Mouse (Mus musculus): ENCODE results near the gene Syt17. TPM values are rescaled to one million over a fixed set of nuclear protein-coding genes. Genes with fewer than 3 reads are reported as not detected.

The Syt17 gene
- total and polyA plus RNA-seq, 3 experiments, result not detected

DNA sequence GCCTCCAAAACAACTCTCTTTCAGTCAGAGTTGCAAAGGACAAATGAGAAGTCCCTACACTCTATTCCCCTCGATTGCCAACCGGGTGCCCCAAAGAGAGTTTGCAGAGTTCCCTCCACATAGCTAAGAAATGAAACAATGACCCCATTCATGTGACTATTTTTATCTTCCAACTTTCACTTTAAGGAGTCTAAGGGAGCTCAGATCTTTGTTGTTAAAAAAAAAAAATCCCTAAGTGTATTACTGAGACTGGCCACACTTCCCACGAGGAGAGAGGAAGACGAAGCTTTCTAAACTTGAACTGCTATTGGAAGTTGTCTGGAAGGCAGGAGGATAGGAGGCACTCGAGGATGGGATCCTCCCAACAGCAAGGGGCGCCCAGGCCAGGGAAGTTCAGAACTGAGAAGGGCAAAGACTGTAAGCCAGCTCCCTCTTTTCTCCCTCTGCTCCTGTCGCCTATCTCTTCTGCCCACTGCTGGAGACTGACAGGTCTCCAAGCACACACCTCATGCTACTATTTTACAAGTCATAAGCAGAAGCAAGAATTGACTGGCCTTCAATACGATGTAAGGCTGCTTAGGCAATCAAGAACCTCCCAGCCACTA lies 40.1 kb upstream of the Syt17 start:
- Histone ChIP-seq H3K9me3 (replicated peaks; ENCODE audit: low read length) (peaks cover 4% of the 10 kb centered on the region), H3K9ac (ENCODE audit: insufficient read depth, low read depth) (no peak overlapping the region), H3K4me2 (ENCODE audit: insufficient read depth, low read depth, poor library complexity, severe bottlenecking) (peak overlapping the region; percentile 37; the same call in 1 of the 2 replicates), H3K4me1 (ENCODE audit: control insufficient read depth in 1 of 2, insufficient read depth in 2 of 2) (peaks cover 3 to 8% of the 10 kb centered on the region in 2 experiments; a peak in 3 of 4 replicates), H3K4me3 (replicated peaks in 1 of 3; ENCODE audit: low read depth in 2 of 3, low read length in 2 of 3, poor library complexity in 1 of 3) (no peak overlapping the region), H3K79me2 (replicated peaks; ENCODE audit: control insufficient read depth, extremely low read depth, insufficient read depth, poor library complexity, severe bottlenecking) (no peaks in the 10 kb centered on the region), H3K27ac (ENCODE audit: insufficient read depth, low read depth) (no peak overlapping the region), H3K36me3 (replicated peaks in 1 of 2; ENCODE audit: control insufficient read depth in 1 of 2, insufficient read depth in 1 of 2, low read length in 1 of 2) (no peaks in the 10 kb centered on the region), H3K27me3 (replicated peaks) (no peaks in the 10 kb centered on the region)
- TF ChIP-seq CTCF (conservative IDR thresholded peaks at IDR 0.05 in 1 of 2, IDR thresholded peaks at IDR 0.05 in 1 of 2; ENCODE audit: low read depth in 2 of 2, low read length in 2 of 2) (peak in 1 of 2 experiments; percentile 27; a peak in 2 of 4 replicates), JUN (IDR thresholded peaks at IDR 0.05; ENCODE audit: insufficient read depth, low read depth, low read length) (no peak), JUND (conservative IDR thresholded peaks at IDR 0.05; ENCODE audit: low read depth, low read length) (no peak), SMC3 (IDR thresholded peaks at IDR 0.05; ENCODE audit: low read depth, low read length) (0 out of 2 replicates have a peak, but pooled peaks have one; percentile 19)
- in situ Hi-C loops (cut with MboI; ENCODE audit: low pct_ligation_motif_present, low pct_unique_long_range_greater_than_20kb, low sequenced_read_pairs), result no loop called here
- dilution Hi-C loops (cut with MboI; ENCODE audit: extremely low pct_ligation_motif_present, extremely low pct_unique_long_range_greater_than_20kb, low sequenced_read_pairs), result no loop called here
- DNase-seq (ENCODE audit: extremely low read depth), result no peak

DNA sequence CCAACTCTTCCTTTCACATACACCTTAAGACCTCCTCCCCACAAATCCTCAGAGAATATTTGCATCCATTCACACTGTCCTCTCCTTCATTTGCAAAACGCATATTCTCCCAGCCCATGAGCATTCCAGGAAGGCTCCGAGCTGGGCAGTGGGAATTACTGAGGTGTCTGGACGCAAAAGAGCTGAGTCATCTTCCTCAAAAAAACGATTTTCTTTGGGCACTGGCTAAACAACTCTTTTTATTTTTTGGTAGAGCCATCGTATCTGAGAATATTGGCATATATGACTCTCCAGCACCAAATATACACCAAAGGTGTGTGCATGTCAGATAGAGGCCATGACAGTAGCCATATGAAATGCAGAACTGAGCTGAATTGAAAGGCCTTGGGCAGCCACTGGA lies 38.9 kb upstream of the Syt17 start:
- no peak for DNase-seq (ENCODE audit: extremely low read depth)
- H3K4me3 ChIP-seq (replicated peaks in 1 of 3; ENCODE audit: low read depth in 2 of 3, low read length in 2 of 3, poor library complexity in 1 of 3), result no peak overlapping the region
- in situ Hi-C loops (cut with MboI; ENCODE audit: low pct_ligation_motif_present, low pct_unique_long_range_greater_than_20kb, low sequenced_read_pairs) (no loop called here), dilution Hi-C loops (cut with MboI; ENCODE audit: extremely low pct_ligation_motif_present, extremely low pct_unique_long_range_greater_than_20kb, low sequenced_read_pairs) (no loop called here)
- H3K9ac ChIP-seq (ENCODE audit: insufficient read depth, low read depth), result no peak overlapping the region
- peaks cover 14 to 21% of the 10 kb centered on the region in 2 experiments for H3K4me1 ChIP-seq (ENCODE audit: control insufficient read depth in 1 of 2, insufficient read depth in 2 of 2)
- no peak overlapping the region for H3K4me2 ChIP-seq (ENCODE audit: insufficient read depth, low read depth, poor library complexity, severe bottlenecking)
- no peaks in the 10 kb centered on the region for H3K79me2 ChIP-seq (replicated peaks; ENCODE audit: control insufficient read depth, extremely low read depth, insufficient read depth, poor library complexity, severe bottlenecking)
- H3K36me3 ChIP-seq (replicated peaks in 1 of 2; ENCODE audit: control insufficient read depth in 1 of 2, insufficient read depth in 1 of 2, low read length in 1 of 2), result no peaks in the 10 kb centered on the region
- peaks cover 4% of the 10 kb centered on the region for H3K9me3 ChIP-seq (replicated peaks; ENCODE audit: low read length)
- no peak for TF ChIP-seq ZC3H11A (IDR thresholded peaks at IDR 0.05; ENCODE audit: low read depth, low read length)
- TF ChIP-seq MAFK (IDR thresholded peaks at IDR 0.05; ENCODE audit: insufficient replicate concordance, low read length), result peak; percentile 34; the same call in 1 of the 2 replicates
- no peak for TF ChIP-seq CTCF (conservative IDR thresholded peaks at IDR 0.05 in 1 of 2, IDR thresholded peaks at IDR 0.05 in 1 of 2; ENCODE audit: low read depth in 2 of 2, low read length in 2 of 2)
- no peaks in the 10 kb centered on the region for H3K27me3 ChIP-seq (replicated peaks)
- no peak overlapping the region for H3K27ac ChIP-seq (ENCODE audit: insufficient read depth, low read depth)

- Histone ChIP-seq H3K4me1 (ENCODE audit: control insufficient read depth in 1 of 2, insufficient read depth in 2 of 2) (peaks cover 28 to 49% of the 10 kb centered on the region in 2 experiments), H3K4me2 (ENCODE audit: insufficient read depth, low read depth, poor library complexity, severe bottlenecking) (no peak overlapping the region), H3K27me3 (replicated peaks) (no peaks in the 10 kb centered on the region), H3K36me3 (replicated peaks in 1 of 2; ENCODE audit: control insufficient read depth in 1 of 2, insufficient read depth in 1 of 2, low read length in 1 of 2) (no peaks in the 10 kb centered on the region), H3K9me3 (replicated peaks; ENCODE audit: low read length) (no peaks in the 10 kb centered on the region), H3K79me2 (replicated peaks; ENCODE audit: control insufficient read depth, extremely low read depth, insufficient read depth, poor library complexity, severe bottlenecking) (no peaks in the 10 kb centered on the region), H3K9ac (ENCODE audit: insufficient read depth, low read depth) (no peak overlapping the region), H3K27ac (ENCODE audit: insufficient read depth, low read depth) (no peak overlapping the region), H3K4me3 (replicated peaks in 1 of 3; ENCODE audit: low read depth in 2 of 3, low read length in 2 of 3, poor library complexity in 1 of 3) (no peak overlapping the region)
- dilution Hi-C loops (cut with MboI; ENCODE audit: extremely low pct_ligation_motif_present, extremely low pct_unique_long_range_greater_than_20kb, low sequenced_read_pairs), result no loop called here
- DNase-seq (ENCODE audit: extremely low read depth), result no peak
- TF ChIP-seq USF1 (IDR thresholded peaks at IDR 0.05; ENCODE audit: low read depth, low read length), result no peak
- TF ChIP-seq SMC3 (IDR thresholded peaks at IDR 0.05; ENCODE audit: low read depth, low read length), result no peak
- TF ChIP-seq ETS1 (conservative IDR thresholded peaks at IDR 0.05; ENCODE audit: low read depth, low read length), result no peak
- TF ChIP-seq UBTF (IDR thresholded peaks at IDR 0.05; ENCODE audit: low read depth, low read length), result no peak
- no peak for TF ChIP-seq ELF1 (IDR thresholded peaks at IDR 0.05; ENCODE audit: low read depth, low read length)
- no peak for TF ChIP-seq CHD1 (IDR thresholded peaks at IDR 0.05; ENCODE audit: low read depth, low read length)
- TF ChIP-seq GABPA (IDR thresholded peaks at IDR 0.05; ENCODE audit: insufficient replicate concordance, low read depth, low read length), result no peak
- TF ChIP-seq POLR2AphosphoS2 (IDR thresholded peaks at IDR 0.05; ENCODE audit: low read depth, low read length), result no peak
- TF ChIP-seq KAT2A (IDR thresholded peaks at IDR 0.05; ENCODE audit: insufficient replicate concordance, low read length), result no peak
- no peak for TF ChIP-seq MXI1 (IDR thresholded peaks at IDR 0.05; ENCODE audit: low read depth, low read length)
- TF ChIP-seq TCF12 (IDR thresholded peaks at IDR 0.05; ENCODE audit: low read depth, low read length), result no peak
- no peak for TF ChIP-seq BHLHE40 (IDR thresholded peaks at IDR 0.05; ENCODE audit: low read depth, low read length)
- no peak for TF ChIP-seq NRF1 (IDR thresholded peaks at IDR 0.05; ENCODE audit: low read depth, low read length)
- TF ChIP-seq CHD2 (IDR thresholded peaks at IDR 0.05; ENCODE audit: low read length), result no peak
- TF ChIP-seq CTCF (conservative IDR thresholded peaks at IDR 0.05 in 1 of 2, IDR thresholded peaks at IDR 0.05 in 1 of 2; ENCODE audit: low read depth in 2 of 2, low read length in 2 of 2), result no peak
- no peak for TF ChIP-seq ZC3H11A (IDR thresholded peaks at IDR 0.05; ENCODE audit: low read depth, low read length)
- TF ChIP-seq HCFC1 (IDR thresholded peaks at IDR 0.05; ENCODE audit: low read depth, low read length), result no peak
- in situ Hi-C loops (cut with MboI; ENCODE audit: low pct_ligation_motif_present, low pct_unique_long_range_greater_than_20kb, low sequenced_read_pairs), result no loop called here
Measured at GRCm38 (mm10) chr7:118483996-118484395, 36.0 kb upstream of the Syt17 start.
